Mouse (Mus musculus): ENCODE data around the gene Meis3. TPM values are rescaled to one million over a fixed set of nuclear protein-coding genes. Genes with fewer than 3 reads are reported as not detected.

The Meis3 gene
- polyA plus RNA-seq, 1 experiment from 2014 or later, result 135 TPM

GRCm38 (mm10) chr7:16155132-16155872, 19.6 kb upstream of the Meis3 start:
- H3K27ac ChIP-seq (ENCODE audit: low read depth, low read length), result no peak overlapping the region
- peaks cover 2% of the 10 kb centered on the region; the same call in 1 of the 2 replicates for H3K4me1 ChIP-seq (replicated peaks; ENCODE audit: control insufficient read depth, insufficient read depth, low read length)
- DNase-seq (ENCODE audit: low spot score) (no peak), ATAC-seq (ENCODE audit: low FRiP score) (no peak)
- no peaks in the 10 kb centered on the region for H3K9me3 ChIP-seq (ENCODE audit: control insufficient read depth, low read length)
- H3K4me3 ChIP-seq (ENCODE audit: low read depth, low read length), result no peak overlapping the region
- no peak overlapping the region for H3K4me2 ChIP-seq (replicated peaks; ENCODE audit: low read depth, low read length)
- H3K9ac ChIP-seq (ENCODE audit: low read depth, low read length), result no peak overlapping the region
- 84% methylated on average over 9 of the region's 9 CpGs for WGBS
- no peaks in the 10 kb centered on the region for H3K36me3 ChIP-seq (ENCODE audit: control insufficient read depth, insufficient read depth, low read length)
- peaks cover 12% of the 10 kb centered on the region for H3K27me3 ChIP-seq (ENCODE audit: control insufficient read depth, insufficient read depth, low read length)

GRCm38 (mm10) chr7:16156105-16156714, 18.7 kb upstream of the Meis3 start:
- Histone ChIP-seq H3K36me3 (ENCODE audit: control insufficient read depth, insufficient read depth, low read length) (no peaks in the 10 kb centered on the region), H3K4me1 (replicated peaks; ENCODE audit: control insufficient read depth, insufficient read depth, low read length) (peaks cover 2% of the 10 kb centered on the region; the same call in 1 of the 2 replicates), H3K4me2 (replicated peaks; ENCODE audit: low read depth, low read length) (no peak overlapping the region), H3K27me3 (ENCODE audit: control insufficient read depth, insufficient read depth, low read length) (peaks cover 12% of the 10 kb centered on the region), H3K9ac (ENCODE audit: low read depth, low read length) (no peak overlapping the region), H3K4me3 (ENCODE audit: low read depth, low read length) (no peak overlapping the region), H3K27ac (ENCODE audit: low read depth, low read length) (no peak overlapping the region), H3K9me3 (ENCODE audit: control insufficient read depth, low read length) (no peaks in the 10 kb centered on the region)
- ATAC-seq (ENCODE audit: low FRiP score) (no peak), DNase-seq (ENCODE audit: low spot score) (no peak)
- WGBS, result 83% methylated on average over 8 of the region's 8 CpGs

DNA sequence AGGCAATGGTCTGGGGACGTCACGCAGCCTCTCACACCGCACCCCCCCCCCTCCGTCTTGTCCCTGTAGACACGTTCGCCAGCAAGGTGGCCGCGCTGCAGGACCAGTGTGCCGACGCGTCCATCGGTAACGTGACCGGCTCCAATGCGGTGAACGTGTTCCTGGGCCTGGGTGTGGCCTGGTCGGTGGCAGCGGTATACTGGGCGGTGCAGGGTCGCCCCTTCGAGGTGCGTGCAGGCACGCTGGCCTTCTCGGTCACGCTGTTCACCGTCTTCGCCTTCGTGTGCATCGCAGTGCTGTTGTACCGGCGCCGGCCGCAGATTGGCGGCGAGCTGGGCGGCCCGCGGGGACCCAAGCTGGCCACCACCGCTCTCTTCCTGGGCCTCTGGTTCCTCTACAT, 16.2 kb upstream of the Meis3 start:
- peaks cover 2% of the 10 kb centered on the region; the same call in 1 of the 2 replicates for H3K4me1 ChIP-seq (replicated peaks; ENCODE audit: control insufficient read depth, insufficient read depth, low read length)
- DNase-seq (ENCODE audit: low spot score) (peak; percentile 26), ATAC-seq (ENCODE audit: low FRiP score) (peak; percentile 39)
- H3K4me2 ChIP-seq (replicated peaks; ENCODE audit: low read depth, low read length), result peak overlapping the region; percentile 25; the same call in 1 of the 2 replicates
- no peak overlapping the region for H3K27ac ChIP-seq (ENCODE audit: low read depth, low read length)
- peaks cover 12% of the 10 kb centered on the region for H3K27me3 ChIP-seq (ENCODE audit: control insufficient read depth, insufficient read depth, low read length)
- WGBS, result 13% methylated on average over 39 of the region's 39 CpGs
- no peaks in the 10 kb centered on the region for H3K9me3 ChIP-seq (ENCODE audit: control insufficient read depth, low read length)
- peak overlapping the region; percentile 31; the same call in 1 of the 2 replicates for H3K9ac ChIP-seq (ENCODE audit: low read depth, low read length)
- H3K4me3 ChIP-seq (ENCODE audit: low read depth, low read length), result no peak overlapping the region; the same call in 1 of the 2 replicates
- H3K36me3 ChIP-seq (ENCODE audit: control insufficient read depth, insufficient read depth, low read length), result no peaks in the 10 kb centered on the region

- H3K36me3 ChIP-seq (ENCODE audit: control insufficient read depth, insufficient read depth, low read length), result no peaks in the 10 kb centered on the region
- H3K9ac ChIP-seq (ENCODE audit: low read depth, low read length), result no peak overlapping the region
- no peaks in the 10 kb centered on the region for H3K9me3 ChIP-seq (ENCODE audit: control insufficient read depth, low read length)
- H3K4me3 ChIP-seq (ENCODE audit: low read depth, low read length), result no peak overlapping the region
- H3K4me2 ChIP-seq (replicated peaks; ENCODE audit: low read depth, low read length), result no peak overlapping the region
- H3K4me1 ChIP-seq (replicated peaks; ENCODE audit: control insufficient read depth, insufficient read depth, low read length), result peaks cover 2% of the 10 kb centered on the region; the same call in 1 of the 2 replicates
- DNase-seq (ENCODE audit: low spot score) (peak; percentile 24), ATAC-seq (ENCODE audit: low FRiP score) (no peak)
- WGBS, result 55% methylated on average over 3 of the region's 3 CpGs
- no peak overlapping the region for H3K27ac ChIP-seq (ENCODE audit: low read depth, low read length)
- peaks cover 12% of the 10 kb centered on the region for H3K27me3 ChIP-seq (ENCODE audit: control insufficient read depth, insufficient read depth, low read length)
Measured at GRCm38 (mm10) chr7:16160702-16161101, 14.2 kb upstream of the Meis3 start.

DNA sequence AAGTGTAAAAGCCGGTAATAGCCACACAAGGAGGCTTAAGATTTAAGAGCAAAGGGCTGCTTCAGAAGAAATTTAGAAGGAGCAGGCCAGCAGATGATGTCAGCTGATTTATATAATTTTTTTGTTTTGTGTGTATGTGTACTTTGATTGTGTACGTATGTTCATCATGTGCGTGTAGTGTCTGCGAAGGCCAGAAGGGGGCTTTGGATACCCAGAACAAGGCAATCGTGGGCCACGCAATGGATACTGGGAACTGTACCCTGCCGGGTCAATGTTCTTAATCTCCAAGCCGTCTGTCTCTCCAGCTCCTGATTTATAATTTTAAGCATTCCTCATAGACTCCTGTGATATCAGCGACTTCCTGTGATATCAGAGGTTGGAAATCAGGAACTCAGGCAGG, 13.6 kb upstream of the Meis3 start:
- WGBS, result 90% methylated on average over 9 of the region's 9 CpGs
- Histone ChIP-seq H3K9me3 (ENCODE audit: control insufficient read depth, low read length) (no peaks in the 10 kb centered on the region), H3K27me3 (ENCODE audit: control insufficient read depth, insufficient read depth, low read length) (peaks cover 12% of the 10 kb centered on the region), H3K36me3 (ENCODE audit: control insufficient read depth, insufficient read depth, low read length) (no peaks in the 10 kb centered on the region), H3K4me1 (replicated peaks; ENCODE audit: control insufficient read depth, insufficient read depth, low read length) (peaks cover 2% of the 10 kb centered on the region; the same call in 1 of the 2 replicates), H3K4me3 (ENCODE audit: low read depth, low read length) (no peak overlapping the region), H3K27ac (ENCODE audit: low read depth, low read length) (no peak overlapping the region), H3K9ac (ENCODE audit: low read depth, low read length) (no peak overlapping the region), H3K4me2 (replicated peaks; ENCODE audit: low read depth, low read length) (no peak overlapping the region)
- DNase-seq (ENCODE audit: low spot score), result no peak
- ATAC-seq (ENCODE audit: low FRiP score), result no peak

GRCm38 (mm10) chr7:16162036-16162435, 12.9 kb upstream of the Meis3 start:
- no peak for DNase-seq (ENCODE audit: low spot score)
- no peak overlapping the region for H3K9ac ChIP-seq (ENCODE audit: low read depth, low read length)
- no peak overlapping the region for H3K4me3 ChIP-seq (ENCODE audit: low read depth, low read length)
- peaks cover 12% of the 10 kb centered on the region for H3K27me3 ChIP-seq (ENCODE audit: control insufficient read depth, insufficient read depth, low read length)
- WGBS, result 80% methylated on average over 7 of the region's 7 CpGs
- H3K36me3 ChIP-seq (ENCODE audit: control insufficient read depth, insufficient read depth, low read length), result no peaks in the 10 kb centered on the region
- H3K4me2 ChIP-seq (replicated peaks; ENCODE audit: low read depth, low read length), result no peak overlapping the region
- H3K9me3 ChIP-seq (ENCODE audit: control insufficient read depth, low read length), result no peaks in the 10 kb centered on the region
- 0 out of 2 replicates have a peak, but pooled peaks have one; percentile 12 for ATAC-seq (ENCODE audit: low FRiP score)
- H3K27ac ChIP-seq (ENCODE audit: low read depth, low read length), result no peak overlapping the region
- peaks cover 2% of the 10 kb centered on the region; the same call in 1 of the 2 replicates for H3K4me1 ChIP-seq (replicated peaks; ENCODE audit: control insufficient read depth, insufficient read depth, low read length)

DNA sequence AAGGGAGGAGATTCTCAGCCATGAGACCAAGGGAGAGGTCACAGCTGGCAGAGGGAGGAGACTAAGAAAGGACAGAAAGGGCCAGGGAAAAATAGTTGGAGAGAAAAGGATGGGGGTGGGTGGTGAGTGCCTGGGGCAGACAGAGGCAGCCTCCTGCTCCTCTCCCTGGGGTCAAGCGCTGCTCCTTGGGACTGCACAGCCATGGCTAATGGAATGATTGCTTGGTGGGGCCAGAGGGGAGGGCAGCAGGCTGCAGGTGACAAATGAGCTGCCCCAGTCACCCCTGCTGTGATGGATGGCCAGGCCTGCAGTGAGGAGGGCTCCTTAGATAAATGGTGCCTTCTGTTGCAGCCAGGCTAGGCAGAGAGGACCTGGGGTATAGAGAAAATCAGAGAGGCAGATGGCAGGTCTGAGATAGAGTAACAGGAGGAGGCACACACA, 2.7 kb upstream of the Meis3 start:
- Histone ChIP-seq H3K4me2 (replicated peaks; ENCODE audit: low read depth, low read length) (no peak overlapping the region), H3K9me3 (ENCODE audit: control insufficient read depth, low read length) (no peaks in the 10 kb centered on the region), H3K4me1 (replicated peaks; ENCODE audit: control insufficient read depth, insufficient read depth, low read length) (peaks cover 16% of the 10 kb centered on the region), H3K4me3 (ENCODE audit: low read depth, low read length) (no peak overlapping the region), H3K9ac (ENCODE audit: low read depth, low read length) (peak overlapping the region; percentile 33; the same call in 1 of the 2 replicates), H3K36me3 (ENCODE audit: control insufficient read depth, insufficient read depth, low read length) (0 out of 2 replicates have a peak, but pooled peaks cover 2% of the 10 kb centered on the region), H3K27me3 (ENCODE audit: control insufficient read depth, insufficient read depth, low read length) (no peaks in the 10 kb centered on the region), H3K27ac (ENCODE audit: low read depth, low read length) (peak overlapping the region; percentile 97)
- DNase-seq (ENCODE audit: low spot score), result peak; percentile 77
- peak; percentile 84 for ATAC-seq (ENCODE audit: low FRiP score)
- WGBS, result 0% methylated on average over 1 of the region's 1 CpGs

GRCm38 (mm10) chr7:16172586-16173140, 2.2 kb upstream of the Meis3 start:
- ATAC-seq (ENCODE audit: low FRiP score), result peak; percentile 34
- Histone ChIP-seq H3K9me3 (ENCODE audit: control insufficient read depth, low read length) (no peaks in the 10 kb centered on the region), H3K9ac (ENCODE audit: low read depth, low read length) (peak overlapping the region; percentile 38), H3K36me3 (ENCODE audit: control insufficient read depth, insufficient read depth, low read length) (0 out of 2 replicates have a peak, but pooled peaks cover 2% of the 10 kb centered on the region), H3K4me3 (ENCODE audit: low read depth, low read length) (no peak overlapping the region), H3K4me2 (replicated peaks; ENCODE audit: low read depth, low read length) (0 out of 2 replicates have a peak overlapping the region, but pooled peaks have one; percentile 21), H3K27me3 (ENCODE audit: control insufficient read depth, insufficient read depth, low read length) (no peaks in the 10 kb centered on the region), H3K4me1 (replicated peaks; ENCODE audit: control insufficient read depth, insufficient read depth, low read length) (peaks cover 16% of the 10 kb centered on the region), H3K27ac (ENCODE audit: low read depth, low read length) (peak overlapping the region; percentile 97)
- WGBS, result 8% methylated on average over 1 of the region's 1 CpGs
- DNase-seq (ENCODE audit: low spot score), result peak; percentile 39

Measured in hindbrain, embryonic 11.5 days (tissue).